Mouse (Mus musculus): ENCODE measurements around the gene Gyg. TPM values are rescaled to one million over a fixed set of nuclear protein-coding genes. Genes with fewer than 3 reads are reported as not detected.

Gyg gene
- polyA plus RNA-seq (2014; fragmentation: Nextera tagmentation; extraction: Ambion mirVana), result 360 TPM in 2 replicates

DNA sequence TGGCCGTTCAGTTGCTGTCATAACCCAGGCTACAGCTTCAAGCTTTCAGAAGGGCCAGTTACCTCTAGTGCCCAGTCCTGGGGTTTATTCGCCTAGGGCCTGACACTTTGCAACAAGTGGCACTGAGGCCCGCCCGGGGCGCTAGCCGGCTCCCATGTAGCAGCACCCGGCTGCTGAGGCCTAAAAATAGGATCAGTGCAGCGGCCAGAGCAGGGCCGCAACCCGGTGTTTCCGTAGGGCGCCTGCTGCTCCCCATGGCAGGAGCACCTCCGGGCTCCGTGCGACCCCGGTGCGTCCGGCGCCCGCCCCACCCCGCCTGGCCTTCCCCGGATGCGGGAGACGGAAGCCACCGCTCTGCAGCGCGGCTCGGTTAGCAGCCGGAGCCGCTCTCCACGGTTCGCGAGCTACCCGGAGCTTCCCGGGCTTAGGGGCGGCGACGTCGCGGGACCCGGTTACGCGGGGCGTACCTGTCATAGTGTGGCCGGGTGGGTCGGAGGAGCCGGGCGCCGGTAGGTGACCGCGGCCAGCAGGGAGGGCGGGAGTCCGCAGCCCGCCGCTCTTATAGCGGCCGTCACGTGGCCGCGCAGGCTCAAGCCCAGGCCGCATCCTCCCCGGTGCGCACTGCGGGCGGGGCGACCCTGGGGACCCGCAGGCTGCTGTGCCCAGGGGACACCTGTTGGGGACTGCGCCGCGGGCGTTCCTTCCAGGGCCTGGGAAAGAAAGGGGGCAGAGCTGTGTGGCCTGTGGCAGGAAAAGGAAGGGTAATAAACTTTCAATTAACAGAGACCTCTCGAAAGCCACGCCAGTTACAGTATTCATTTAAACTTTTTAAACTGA lies at the start of gene Gyg:
Gene Gyg, minus strand, starts transcription at position 787 of the 837 bp plus-strand sequence.
- H3K27ac ChIP-seq (ENCODE audit: low read depth), result peak within 1 kb of the TSS; percentile 73
- peaks cover 2% of the 10 kb centered on the region; the same call in 1 of the 2 replicates for H3K9me3 ChIP-seq (ENCODE audit: low read depth, low read length)
- peak; percentile 97 for ATAC-seq (ENCODE audit: insufficient read depth)
- peak within 1 kb of the TSS; percentile 83 for H3K4me3 ChIP-seq (ENCODE audit: low read depth, low read length)
- no peaks in the 10 kb centered on the region for H3K4me1 ChIP-seq (ENCODE audit: insufficient read depth)
- peak within 1 kb of the TSS; percentile 91 for H3K9ac ChIP-seq
- DNase-seq, result peak; percentile 83
- H3K4me2 ChIP-seq, result peak within 1 kb of the TSS; percentile 75
- H3K27me3 ChIP-seq (ENCODE audit: insufficient read depth, low read length), result no peaks in the 10 kb centered on the region
- WGBS, result under 1% methylated on average over 73 of the region's 73 CpGs
- 0 out of 2 replicates have a peak, but pooled peaks have one; percentile 5 for TF ChIP-seq CTCF (IDR thresholded peaks at IDR 0.05; ENCODE audit: low read depth)
- H3K36me3 ChIP-seq (ENCODE audit: insufficient read depth), result peaks cover 19% of the 10 kb centered on the region

DNA sequence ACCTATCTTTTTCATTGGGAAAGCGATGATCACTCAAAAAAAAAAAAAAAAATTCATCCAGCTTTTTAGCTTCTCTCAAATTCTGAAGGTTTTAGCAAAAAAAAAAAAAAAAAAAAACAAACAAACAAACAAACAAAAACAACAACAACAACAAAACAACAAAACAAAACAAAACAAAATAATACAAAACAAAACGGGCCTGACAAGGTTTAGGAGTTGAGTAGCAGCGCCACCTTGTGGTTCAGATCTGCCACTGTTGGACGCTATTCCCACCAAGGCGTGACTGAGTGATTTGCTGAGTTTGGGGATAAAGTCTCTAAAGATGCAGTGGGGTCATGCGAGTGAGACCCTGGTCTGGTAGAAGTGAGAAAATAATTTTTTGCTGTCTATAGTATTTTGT lies 43.8 kb upstream of the Gyg start:
- Histone ChIP-seq H3K9ac (no peak overlapping the region), H3K9me3 (ENCODE audit: low read depth, low read length) (no peaks in the 10 kb centered on the region), H3K4me3 (ENCODE audit: low read depth, low read length) (no peak overlapping the region), H3K4me1 (ENCODE audit: insufficient read depth) (no peaks in the 10 kb centered on the region), H3K4me2 (no peak overlapping the region), H3K27me3 (ENCODE audit: insufficient read depth, low read length) (no peaks in the 10 kb centered on the region), H3K36me3 (ENCODE audit: insufficient read depth) (no peaks in the 10 kb centered on the region), H3K27ac (ENCODE audit: low read depth) (no peak overlapping the region)
- 26% methylated on average over 6 of the region's 6 CpGs for WGBS
- peak; percentile 90 for TF ChIP-seq CTCF (IDR thresholded peaks at IDR 0.05; ENCODE audit: low read depth)
- DNase-seq (peak; percentile 90), ATAC-seq (ENCODE audit: insufficient read depth) (peak; percentile 63; the same call in 1 of the 2 replicates)

- no peaks in the 10 kb centered on the region for H3K36me3 ChIP-seq (ENCODE audit: insufficient read depth)
- H3K27me3 ChIP-seq (ENCODE audit: insufficient read depth, low read length), result no peaks in the 10 kb centered on the region
- TF ChIP-seq CTCF (IDR thresholded peaks at IDR 0.05; ENCODE audit: low read depth), result no peak
- H3K4me1 ChIP-seq (ENCODE audit: insufficient read depth), result no peaks in the 10 kb centered on the region
- H3K4me3 ChIP-seq (ENCODE audit: low read depth, low read length), result no peak overlapping the region
- no peaks in the 10 kb centered on the region for H3K9me3 ChIP-seq (ENCODE audit: low read depth, low read length)
- 57% methylated on average over 10 of the region's 10 CpGs for WGBS
- H3K27ac ChIP-seq (ENCODE audit: low read depth), result no peak overlapping the region
- H3K9ac ChIP-seq, result no peak overlapping the region
- DNase-seq (no peak), ATAC-seq (ENCODE audit: insufficient read depth) (no peak)
- no peak overlapping the region for H3K4me2 ChIP-seq
Observed at GRCm38 (mm10) chr3:20197878-20198277, 42.8 kb upstream of the Gyg start.

GRCm38 (mm10) chr3:20188976-20189675 lies 34.0 kb upstream of the Gyg start:
- no peak overlapping the region for H3K9ac ChIP-seq
- ATAC-seq (ENCODE audit: insufficient read depth), result peak; percentile 99

GRCm38 (mm10) chr3:20172394-20172793 lies 17.3 kb upstream of the Gyg start:
- no peak overlapping the region for H3K4me2 ChIP-seq
- H3K9ac ChIP-seq, result no peak overlapping the region
- WGBS, result 89% methylated on average over 6 of the region's 6 CpGs
- no peak overlapping the region for H3K27ac ChIP-seq (ENCODE audit: low read depth)
- no peak overlapping the region for H3K4me3 ChIP-seq (ENCODE audit: low read depth, low read length)
- TF ChIP-seq CTCF (IDR thresholded peaks at IDR 0.05; ENCODE audit: low read depth), result no peak
- no peak for DNase-seq
- no peak for ATAC-seq (ENCODE audit: insufficient read depth)
- H3K27me3 ChIP-seq (ENCODE audit: insufficient read depth, low read length), result no peaks in the 10 kb centered on the region
- no peaks in the 10 kb centered on the region for H3K9me3 ChIP-seq (ENCODE audit: low read depth, low read length)
- H3K36me3 ChIP-seq (ENCODE audit: insufficient read depth), result no peaks in the 10 kb centered on the region
- no peaks in the 10 kb centered on the region for H3K4me1 ChIP-seq (ENCODE audit: insufficient read depth)

More at GRCm38 (mm10) chr3:20188976-20189675, 34.0 kb upstream of the Gyg start:
- peaks cover 6% of the 10 kb centered on the region; the same call in 1 of the 2 replicates for H3K4me1 ChIP-seq (ENCODE audit: insufficient read depth)
- H3K9me3 ChIP-seq (ENCODE audit: low read depth, low read length), result no peaks in the 10 kb centered on the region
- no peak overlapping the region for H3K4me2 ChIP-seq
- H3K36me3 ChIP-seq (ENCODE audit: insufficient read depth), result no peaks in the 10 kb centered on the region
- WGBS, result 15% methylated on average over 5 of the region's 5 CpGs
- H3K4me3 ChIP-seq (ENCODE audit: low read depth, low read length), result no peak overlapping the region
- H3K27ac ChIP-seq (ENCODE audit: low read depth), result peak overlapping the region; percentile 20; the same call in 1 of the 2 replicates
- H3K27me3 ChIP-seq (ENCODE audit: insufficient read depth, low read length), result no peaks in the 10 kb centered on the region
- TF ChIP-seq CTCF (IDR thresholded peaks at IDR 0.05; ENCODE audit: low read depth), result no peak
- peak; percentile 96 for DNase-seq

DNA sequence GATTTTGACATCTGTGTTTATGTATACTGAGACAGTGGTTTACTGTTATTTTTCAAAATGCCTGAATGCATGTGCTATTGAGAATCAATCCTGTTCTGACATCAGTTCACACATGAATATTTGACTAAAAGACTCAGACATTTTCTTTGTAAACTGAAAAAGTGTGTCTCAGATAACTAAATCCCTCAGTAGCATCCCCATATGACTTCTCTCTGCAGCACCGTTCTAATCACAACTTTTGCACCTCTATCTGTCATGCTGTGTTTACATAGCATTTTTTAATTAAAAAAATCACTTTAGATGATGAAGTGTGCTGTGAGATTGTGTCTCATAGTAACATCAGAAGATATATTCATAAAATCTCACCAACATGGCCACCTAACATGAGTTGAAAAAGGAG lies 12.4 kb upstream of the Gyg start:
- H3K4me1 ChIP-seq (ENCODE audit: insufficient read depth), result no peaks in the 10 kb centered on the region
- H3K9ac ChIP-seq, result no peak overlapping the region
- ATAC-seq (ENCODE audit: insufficient read depth), result peak; percentile 78
- peak; percentile 79 for DNase-seq
- no peak overlapping the region for H3K4me2 ChIP-seq
- no peaks in the 10 kb centered on the region for H3K36me3 ChIP-seq (ENCODE audit: insufficient read depth)
- TF ChIP-seq CTCF (IDR thresholded peaks at IDR 0.05; ENCODE audit: low read depth), result no peak
- 29% methylated on average over 1 of the region's 1 CpGs for WGBS
- H3K9me3 ChIP-seq (ENCODE audit: low read depth, low read length), result no peaks in the 10 kb centered on the region
- no peak overlapping the region for H3K4me3 ChIP-seq (ENCODE audit: low read depth, low read length)
- no peaks in the 10 kb centered on the region for H3K27me3 ChIP-seq (ENCODE audit: insufficient read depth, low read length)
- no peak overlapping the region for H3K27ac ChIP-seq (ENCODE audit: low read depth)

DNA sequence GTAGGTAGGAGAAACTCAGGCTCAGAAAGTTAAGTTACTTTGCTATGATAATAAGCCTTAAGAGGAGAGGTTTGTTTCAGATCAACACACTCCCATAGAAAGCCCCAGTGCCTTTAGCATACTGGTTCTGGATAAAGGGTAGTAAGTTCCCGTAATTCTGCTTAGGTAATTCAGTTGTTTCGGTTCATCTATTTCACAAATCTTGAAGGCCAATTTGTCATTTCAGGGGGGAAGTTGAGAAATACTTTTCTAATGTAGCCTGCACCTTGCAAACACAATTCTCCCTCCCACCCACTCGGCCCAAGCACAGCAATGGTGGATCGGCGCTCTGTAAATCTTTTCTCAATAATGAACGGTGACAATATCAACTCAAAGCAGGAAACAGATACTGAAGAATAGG lies 359 bp upstream of the Gyg start:
- Histone ChIP-seq H3K27me3 (ENCODE audit: insufficient read depth, low read length) (no peaks in the 10 kb centered on the region), H3K4me1 (ENCODE audit: insufficient read depth) (no peaks in the 10 kb centered on the region), H3K9me3 (ENCODE audit: low read depth, low read length) (peaks cover 2% of the 10 kb centered on the region; the same call in 1 of the 2 replicates), H3K4me3 (ENCODE audit: low read depth, low read length) (peak overlapping the region; percentile 83), H3K36me3 (ENCODE audit: insufficient read depth) (peaks cover 11% of the 10 kb centered on the region), H3K27ac (ENCODE audit: low read depth) (no peak overlapping the region), H3K4me2 (peak overlapping the region; percentile 75), H3K9ac (no peak overlapping the region)
- WGBS, result 76% methylated on average over 6 of the region's 6 CpGs
- ATAC-seq (ENCODE audit: insufficient read depth), result no peak
- DNase-seq, result no peak
- no peak for TF ChIP-seq CTCF (IDR thresholded peaks at IDR 0.05; ENCODE audit: low read depth)
